Mouse (Mus musculus) spleen, adult 2 months (tissue): Measurements from ENCODE around the gene Lrrc8d.

ENCODE experiments used
- CTCF ChIP-seq: fragments of 200-500 bp; IDR thresholded peaks from 2 replicates; pipeline ENCODE4 v1.5.1; 2011; ENCODE audit warnings: mild to moderate bottlenecking, inconsistent platforms; ENCODE audit not compliant: insufficient read depth, insufficient read length, insufficient replicate concordance; ENCODE audit errors: extremely low read depth
- POLR2A ChIP-seq: fragments of 200-500 bp; IDR thresholded peaks from 2 replicates; pipeline ENCODE4 v1.6.1; 2011; ENCODE audit warnings: low read depth, low read length, inconsistent platforms

DNA sequence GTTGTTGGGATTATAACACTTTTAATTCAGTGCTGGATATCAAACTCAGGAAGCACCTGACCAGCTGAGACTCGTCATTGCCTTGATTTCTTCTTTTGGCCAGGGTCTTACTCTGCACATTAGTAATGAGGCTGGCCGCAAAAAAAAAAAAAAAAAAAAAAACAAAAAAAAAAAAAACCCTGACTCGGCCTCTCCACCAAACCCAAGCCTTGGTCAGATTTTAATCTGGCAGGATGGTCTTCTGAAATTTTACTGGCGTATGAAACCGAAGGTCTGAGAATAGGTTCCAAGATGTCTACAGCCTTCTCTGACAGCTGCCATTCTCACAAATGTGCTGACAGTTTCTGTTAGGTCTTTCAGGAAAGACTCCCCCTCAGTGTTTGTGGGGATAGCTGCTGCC lies 8.5 kb downstream of the Lrrc8d start:
- TF ChIP-seq CTCF (no peak), POLR2A (no peak)
